Mouse (Mus musculus) left cerebral cortex, adult 9 months (tissue): ENCODE measurements around the gene Pid1.
"Not testable (repeated sequence)": the region's sequence is repeated elsewhere in the genome, so short reads cannot be mapped to it uniquely, and the experiment has no call there.

Source experiments
- DNase-seq, 2 experiments: peaks; one replicate each; pipeline ENCODE4 v3.0.0; 2022; ENCODE audit warnings: low spot score in 2 of 2

The Pid1 gene

GRCm38 (mm10) chr1:84272951-84273350 lies 91.0 kb downstream of the Pid1 start:
- DNase-seq: no peak

- DNase-seq: no peak
These were observed 92.2 kb downstream of the Pid1 start for GRCm38 (mm10) chr1:84271712-84272200.

- no peak for DNase-seq
These were observed 106.3 kb downstream of the Pid1 start for GRCm38 (mm10) chr1:84257656-84258055.

GRCm38 (mm10) chr1:84254361-84254760 lies 109.6 kb downstream of the Pid1 start:
- DNase-seq: no peak

GRCm38 (mm10) chr1:84253838-84254237 lies 110.1 kb downstream of the Pid1 start:
- DNase-seq: no peak

- no peak for DNase-seq
These were observed 112.8 kb downstream of the Pid1 start for GRCm38 (mm10) chr1:84251205-84251604.

GRCm38 (mm10) chr1:84250770-84251169 lies 113.2 kb downstream of the Pid1 start:
- DNase-seq: no peak

GRCm38 (mm10) chr1:84249772-84250338 lies 114.1 kb downstream of the Pid1 start:
- DNase-seq: no peak

- DNase-seq: no peak
These were observed 116.9 kb downstream of the Pid1 start for GRCm38 (mm10) chr1:84247111-84247510.

- no peak for DNase-seq
These were observed 122.7 kb downstream of the Pid1 start for GRCm38 (mm10) chr1:84241192-84241828.

- no peak for DNase-seq
These were observed 123.8 kb downstream of the Pid1 start for GRCm38 (mm10) chr1:84240203-84240602.

GRCm38 (mm10) chr1:84230431-84230830 lies 133.5 kb downstream of the Pid1 start:
- DNase-seq: no peak

GRCm38 (mm10) chr1:84225626-84226025 lies 138.4 kb downstream of the Pid1 start:
- DNase-seq: no peak

GRCm38 (mm10) chr1:84222051-84222450 lies 141.9 kb downstream of the Pid1 start:
- no peak for DNase-seq

GRCm38 (mm10) chr1:84218605-84219004 lies 145.4 kb downstream of the Pid1 start:
- DNase-seq: peak; percentile 30 to 54

- DNase-seq: no peak
These were observed 146.2 kb downstream of the Pid1 start for GRCm38 (mm10) chr1:84217777-84218176.

- DNase-seq: peak in 1 of 2 experiments; percentile 37
These were observed 152.5 kb downstream of the Pid1 start for GRCm38 (mm10) chr1:84211507-84211906.

GRCm38 (mm10) chr1:84205746-84206145 lies 158.2 kb downstream of the Pid1 start:
- not testable (repeated sequence) for DNase-seq

GRCm38 (mm10) chr1:84203494-84203893 lies 160.5 kb downstream of the Pid1 start:
- peak; percentile 20 to 61 for DNase-seq

- DNase-seq: no peak
These were observed 164.1 kb downstream of the Pid1 start for GRCm38 (mm10) chr1:84199890-84200289.

GRCm38 (mm10) chr1:84198887-84199286 lies 165.1 kb downstream of the Pid1 start:
- no peak for DNase-seq

GRCm38 (mm10) chr1:84192167-84192566 lies 171.8 kb downstream of the Pid1 start:
- DNase-seq: no peak

- no peak for DNase-seq
These were observed 174.5 kb downstream of the Pid1 start for GRCm38 (mm10) chr1:84189446-84189845.
